18 mouse cellular contexts compared by ENCODE assay signal in the genomic region with DNA sequence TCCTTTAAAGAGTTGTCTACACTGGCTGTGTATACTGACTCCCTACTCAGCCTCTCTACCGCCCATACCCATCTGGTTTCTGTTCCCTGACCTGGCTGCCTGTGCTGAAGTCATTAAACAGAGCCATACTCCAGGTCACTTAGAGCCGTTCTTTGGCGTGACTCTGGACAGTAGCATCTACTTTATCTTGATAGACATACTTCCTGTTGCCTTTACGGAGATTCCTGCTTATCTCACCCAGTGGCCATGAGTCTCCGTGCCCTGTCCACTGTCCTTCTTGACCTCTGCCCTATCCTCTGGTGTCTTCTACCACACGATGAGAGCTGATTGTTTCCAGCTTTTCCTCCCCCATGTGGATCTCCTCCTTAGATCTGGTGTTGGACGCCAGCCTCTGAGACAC. TPM values are rescaled to one million over a fixed set of nuclear protein-coding genes. Genes with fewer than 3 reads are reported as not detected.
DNase-seq lines count a peak whose midpoint lies in the region; ATAC-seq and TF ChIP-seq lines count a peak whose summit lies in the region.
"Had no signal": no experiment of that assay in that cellular context is flagged by ENCODE, and none has a peak within 500 bp of the region (broad histone marks: within the 10 kb centered on the region; RNA-seq: fewer than 3 reads in every experiment).

No protein-coding gene starts in this region.

- in situ Hi-C loops in CH12.LX (cut with MboI; ENCODE audit: low pct_ligation_motif_present, low pct_unique_long_range_greater_than_20kb, low sequenced_read_pairs) = no loop called here

- peak; percentile 65 for ATAC-seq in megakaryocyte, adult 5-6 weeks (ENCODE audit: poor library complexity, severe bottlenecking)
- ATAC-seq in forebrain, embryonic 16.5 days = no peak
- ATAC-seq: intestine, embryonic 16.5 days had no signal

- no peaks in the 10 kb centered on the region for H3K9me3 ChIP-seq in CH12.LX (replicated peaks; ENCODE audit: low read length)
- no peaks in the 10 kb centered on the region for H3K9me3 ChIP-seq in forebrain, embryonic 16.5 days (ENCODE audit: control insufficient read depth, low read length)
- H3K9me3 ChIP-seq: hindbrain, embryonic 15.5 days; limb, embryonic 13.5 days; midbrain, embryonic 10.5 days; neural tube, embryonic 13.5 days had no signal

- peak overlapping the region; percentile 38; the same call in 1 of the 2 replicates for H3K4me2 ChIP-seq in CH12.LX (ENCODE audit: insufficient read depth, low read depth, poor library complexity, severe bottlenecking)
- H3K4me2 ChIP-seq in forebrain, embryonic 16.5 days (ENCODE audit: low read length) = no peak overlapping the region
- H3K4me2 ChIP-seq: hindbrain, embryonic 15.5 days; limb, embryonic 13.5 days; neural tube, embryonic 13.5 days had no signal

- H3K27ac ChIP-seq in CH12.LX (ENCODE audit: insufficient read depth, low read depth) = no peak overlapping the region
- H3K27ac ChIP-seq in forebrain, embryonic 16.5 days (ENCODE audit: low read length) = no peak overlapping the region
- H3K27ac ChIP-seq: hindbrain, embryonic 15.5 days; limb, embryonic 13.5 days; midbrain, embryonic 10.5 days; neural tube, embryonic 13.5 days; stomach, postnatal 0 days had no signal

- peaks cover 0 to 11% of the 10 kb centered on the region in 2 experiments for H3K36me3 ChIP-seq in CH12.LX (replicated peaks in 1 of 2; ENCODE audit: control insufficient read depth in 1 of 2, insufficient read depth in 1 of 2, low read length in 1 of 2)
- H3K36me3 ChIP-seq in forebrain, embryonic 16.5 days (ENCODE audit: control insufficient read depth, insufficient read depth) = no peaks in the 10 kb centered on the region
- H3K36me3 ChIP-seq: hindbrain, embryonic 15.5 days; limb, embryonic 13.5 days; midbrain, embryonic 10.5 days; neural tube, embryonic 13.5 days had no signal

- no peak overlapping the region for H3K4me3 ChIP-seq in CH12.LX (replicated peaks in 1 of 3; ENCODE audit: low read depth in 2 of 3, low read length in 2 of 3, poor library complexity in 1 of 3)
- H3K4me3 ChIP-seq in forebrain, embryonic 16.5 days (replicated peaks; ENCODE audit: low read length) = no peak overlapping the region
- H3K4me3 ChIP-seq: hindbrain, embryonic 15.5 days; limb, embryonic 13.5 days; midbrain, embryonic 10.5 days; neural tube, embryonic 13.5 days had no signal

- peaks cover 5 to 8% of the 10 kb centered on the region in 2 experiments for H3K4me1 ChIP-seq in CH12.LX (ENCODE audit: control insufficient read depth in 1 of 2, insufficient read depth in 2 of 2)
- H3K4me1 ChIP-seq in forebrain, embryonic 16.5 days (replicated peaks; ENCODE audit: control insufficient read depth, insufficient read depth, low read length) = peaks cover 6% of the 10 kb centered on the region
- H3K4me1 ChIP-seq: hindbrain, embryonic 15.5 days; limb, embryonic 13.5 days; midbrain, embryonic 10.5 days; neural tube, embryonic 13.5 days had no signal

- 88% methylated on average over 7 of the region's 7 CpGs for WGBS in forebrain, embryonic 16.5 days

- dilution Hi-C loops in CH12.LX (cut with MboI; ENCODE audit: extremely low pct_ligation_motif_present, extremely low pct_unique_long_range_greater_than_20kb, low sequenced_read_pairs) = no loop called here

- TF ChIP-seq EP300 in CH12.LX (IDR thresholded peaks at IDR 0.05; ENCODE audit: low read length) = no peak

- no peak for TF ChIP-seq CTCF in CH12.LX (conservative IDR thresholded peaks at IDR 0.05 in 1 of 2, IDR thresholded peaks at IDR 0.05 in 1 of 2; ENCODE audit: low read depth in 2 of 2, low read length in 2 of 2)

- peak; percentile 19 for DNase-seq in adrenal gland, adult 2 months
- DNase-seq in adrenal gland, postnatal 10 days = no peak
- peak; percentile 20 for DNase-seq in kidney, postnatal 10 days
- DNase-seq in kidney, adult 8-10 months = no peak
- no peak for DNase-seq in CH12.LX (ENCODE audit: extremely low read depth)
- no peak for DNase-seq in left cerebral cortex, adult 11 months (ENCODE audit: low spot score)
- DNase-seq: adrenal gland, postnatal 36 days; cerebellum, adult 8-10 months; gastrocnemius, postnatal 14 days; thymus, postnatal 25 days had no signal

- H3K27me3 ChIP-seq in CH12.LX (replicated peaks) = no peaks in the 10 kb centered on the region
- no peaks in the 10 kb centered on the region for H3K27me3 ChIP-seq in forebrain, embryonic 16.5 days (replicated peaks; ENCODE audit: control insufficient read depth, insufficient read depth, low read length)
- H3K27me3 ChIP-seq: hindbrain, embryonic 15.5 days; limb, embryonic 13.5 days; neural tube, embryonic 13.5 days had no signal

- H3K79me2 ChIP-seq in CH12.LX (replicated peaks; ENCODE audit: control insufficient read depth, extremely low read depth, insufficient read depth, poor library complexity, severe bottlenecking) = no peaks in the 10 kb centered on the region

- no peak for TF ChIP-seq POLR2A in CH12.LX (IDR thresholded peaks at IDR 0.05; ENCODE audit: low read depth, low read length)

- H3K9ac ChIP-seq in CH12.LX (ENCODE audit: insufficient read depth, low read depth) = no peak overlapping the region
- no peak overlapping the region for H3K9ac ChIP-seq in forebrain, embryonic 16.5 days (replicated peaks; ENCODE audit: low read depth, low read length)
- H3K9ac ChIP-seq: hindbrain, embryonic 15.5 days; limb, embryonic 13.5 days; neural tube, embryonic 13.5 days had no signal

- no peak for TF ChIP-seq RAD21 in CH12.LX (IDR thresholded peaks at IDR 0.05; ENCODE audit: low read depth, low read length)

TF ChIP-seq in CH12.LX, 34 proteins besides CTCF, POLR2A, EP300 and RAD21:
- TF ChIP-seq NRF1 (IDR thresholded peaks at IDR 0.05; ENCODE audit: low read depth, low read length) (no peak), MXI1 (IDR thresholded peaks at IDR 0.05; ENCODE audit: low read depth, low read length) (no peak), ZNF384 (IDR thresholded peaks at IDR 0.05; ENCODE audit: low read depth, low read length) (no peak), USF2 (conservative IDR thresholded peaks at IDR 0.05; ENCODE audit: low read depth, low read length) (no peak), RCOR1 (conservative IDR thresholded peaks at IDR 0.05; ENCODE audit: low read depth, low read length) (no peak), POLR2AphosphoS2 (IDR thresholded peaks at IDR 0.05; ENCODE audit: low read depth, low read length) (no peak), UBTF (IDR thresholded peaks at IDR 0.05; ENCODE audit: low read depth, low read length) (no peak), GABPA (IDR thresholded peaks at IDR 0.05; ENCODE audit: insufficient replicate concordance, low read depth, low read length) (no peak), SIN3A (IDR thresholded peaks at IDR 0.05; ENCODE audit: low read length) (no peak), HCFC1 (IDR thresholded peaks at IDR 0.05; ENCODE audit: low read depth, low read length) (no peak), USF1 (IDR thresholded peaks at IDR 0.05; ENCODE audit: low read depth, low read length) (no peak)

RNA-seq across cellular contexts. Expression of gene Dglucy, which starts 6.5 kb away (rescaled TPM):
- 10 to 100 TPM; 14.6 to 18.8 TPM for total RNA-seq in adrenal gland, adult 2 months (2021)
- polyA plus RNA-seq in adrenal gland, adult 2 months (2012; rRNA removed) = 7.1 and 9.0 TPM in 2 replicates
- total RNA-seq in adrenal gland, postnatal 10 days (2021) = 10 to 100 TPM; 14.8 to 18.1 TPM
- 12.5 and 20.6 TPM in 2 replicates for total RNA-seq in CH12.LX (2012; rRNA removed)
- total RNA-seq in CH12.LX (2014; rRNA removed) = 5.3 and 5.5 TPM in 2 replicates
- 10.1 and 11.0 TPM in 2 replicates for polyA plus RNA-seq in CH12.LX (2012; ENCODE audit: insufficient read length, low read depth)
- 21.3 and 25.9 TPM in 2 replicates for total RNA-seq in megakaryocyte, adult 5-6 weeks (2015)
- total RNA-seq in megakaryocyte, adult 5-6 weeks (2017) = 33.3 and 35.6 TPM in 2 replicates
- polyA plus RNA-seq in forebrain, embryonic 16.5 days (2015; fragmentation: Nextera tagmentation; extraction: Ambion mirVana) = 3.0 and 3.3 TPM in 2 replicates

RNA-seq across cellular contexts. Expression of gene Rps6ka5, which starts 58.6 kb away (rescaled TPM):
- 1 to 10 TPM; 5.1 to 8.5 TPM for total RNA-seq in adrenal gland, adult 2 months (2021)
- 0.27 and 0.62 TPM in 2 replicates for polyA plus RNA-seq in adrenal gland, adult 2 months (2012; rRNA removed)
- 10 to 100 TPM; 15.1 to 19.0 TPM for total RNA-seq in adrenal gland, postnatal 10 days (2021)
- 2.9 and 3.2 TPM in 2 replicates for total RNA-seq in CH12.LX (2012; rRNA removed)
- 4.8 and 6.1 TPM in 2 replicates for total RNA-seq in CH12.LX (2014; rRNA removed)
- polyA plus RNA-seq in CH12.LX (2012; ENCODE audit: insufficient read length, low read depth) = 6.1 and 6.2 TPM in 2 replicates
- total RNA-seq in megakaryocyte, adult 5-6 weeks (2015) = 18.2 and 19.4 TPM in 2 replicates
- total RNA-seq in megakaryocyte, adult 5-6 weeks (2017) = 30.9 and 37.6 TPM in 2 replicates
- 14.4 and 18.2 TPM in 2 replicates for polyA plus RNA-seq in forebrain, embryonic 16.5 days (2015; fragmentation: Nextera tagmentation; extraction: Ambion mirVana)

Comparison
In these comparisons a context has a peak if more than half of its experiments do, and no peak if none do; other contexts are left out.
1. DNase-seq: peak in adrenal gland, adult 2 months (single experiment) and kidney, postnatal 10 days (single experiment); none in adrenal gland, postnatal 10 days (single experiment), kidney, adult 8-10 months (0 of 2), CH12.LX (single experiment) and left cerebral cortex, adult 11 months (single experiment).